Mouse (Mus musculus) E14TG2a.4 (cell line): ENCODE results near the gene Cabin1.

ENCODE experiments used
- H3K27me3 ChIP-seq: 2 replicates; pipeline ENCODE4 v1.6.1; 2014; ENCODE audit warnings: low read length, control low read depth; ENCODE audit not compliant: insufficient read depth
- H3K36me3 ChIP-seq: 2 replicates; pipeline ENCODE4 v1.6.1; 2014; ENCODE audit warnings: low read length, control low read depth; ENCODE audit not compliant: insufficient read depth
- H3K4me1 ChIP-seq: replicated peaks from 2 replicates; pipeline ENCODE4 v1.6.1; 2014; ENCODE audit warnings: low read depth, low read length, control low read depth
- H3K4me3 ChIP-seq: replicated peaks from 2 replicates; pipeline ENCODE4 v1.5.1; 2014; ENCODE audit warnings: mild to moderate bottlenecking, low read length
- H3K9me3 ChIP-seq: 2 replicates; pipeline ENCODE4 v1.6.1; 2014; ENCODE audit warnings: low read length, control low read depth
- CTCF ChIP-seq: conservative IDR thresholded peaks from 2 replicates; pipeline ENCODE4 v1.5.1; 2014; ENCODE audit warnings: low read length
- NANOG ChIP-seq: IDR thresholded peaks from 2 replicates; pipeline ENCODE4 v1.6.1; 2014; ENCODE audit warnings: borderline replicate concordance, low read length, mixed read lengths
- POU5F1 ChIP-seq: IDR thresholded peaks from 2 replicates; pipeline ENCODE4 v1.6.1; 2014; ENCODE audit warnings: low read length, borderline replicate concordance

Cabin1 gene

GRCm38 (mm10) chr10:75697693-75698092 is 66.4 kb downstream of the Cabin1 start:
- H3K4me3 ChIP-seq = no peak overlapping the region
- TF ChIP-seq CTCF (no peak), POU5F1 (no peak), NANOG (no peak)
- peaks cover 97% of the 10 kb centered on the region for H3K36me3 ChIP-seq
- H3K9me3 ChIP-seq = no peaks in the 10 kb centered on the region
- no peaks in the 10 kb centered on the region for H3K27me3 ChIP-seq
- no peaks in the 10 kb centered on the region for H3K4me1 ChIP-seq

GRCm38 (mm10) chr10:75696597-75697355 is 67.4 kb downstream of the Cabin1 start:
- H3K27me3 ChIP-seq = no peaks in the 10 kb centered on the region
- H3K36me3 ChIP-seq = peaks cover 100% of the 10 kb centered on the region
- no peak overlapping the region for H3K4me3 ChIP-seq
- H3K4me1 ChIP-seq = no peaks in the 10 kb centered on the region
- no peaks in the 10 kb centered on the region for H3K9me3 ChIP-seq
- TF ChIP-seq CTCF = no peak; the same call in 1 of the 2 replicates
- no peak for TF ChIP-seq POU5F1
- no peak for TF ChIP-seq NANOG

GRCm38 (mm10) chr10:75695521-75695920 is 68.6 kb downstream of the Cabin1 start:
- peaks cover 100% of the 10 kb centered on the region for H3K36me3 ChIP-seq
- no peak overlapping the region for H3K4me3 ChIP-seq
- peaks cover 12% of the 10 kb centered on the region for H3K9me3 ChIP-seq
- H3K4me1 ChIP-seq = no peaks in the 10 kb centered on the region
- TF ChIP-seq POU5F1 = no peak
- TF ChIP-seq NANOG = no peak
- no peak for TF ChIP-seq CTCF
- H3K27me3 ChIP-seq = no peaks in the 10 kb centered on the region

- Histone ChIP-seq H3K36me3 (peaks cover 98% of the 10 kb centered on the region), H3K4me3 (no peak overlapping the region), H3K27me3 (no peaks in the 10 kb centered on the region), H3K9me3 (peaks cover 13% of the 10 kb centered on the region), H3K4me1 (no peaks in the 10 kb centered on the region)
- no peak for TF ChIP-seq CTCF
- TF ChIP-seq POU5F1 = no peak
- TF ChIP-seq NANOG = no peak
Measured at GRCm38 (mm10) chr10:75695078-75695477, 69.1 kb downstream of the Cabin1 start.

GRCm38 (mm10) chr10:75694567-75694966 is 69.6 kb downstream of the Cabin1 start:
- H3K4me1 ChIP-seq = no peaks in the 10 kb centered on the region
- H3K36me3 ChIP-seq = peaks cover 98% of the 10 kb centered on the region
- H3K9me3 ChIP-seq = peaks cover 19% of the 10 kb centered on the region
- H3K4me3 ChIP-seq = no peak overlapping the region
- H3K27me3 ChIP-seq = no peaks in the 10 kb centered on the region
- TF ChIP-seq NANOG (no peak), POU5F1 (no peak), CTCF (no peak)

- peaks cover 23% of the 10 kb centered on the region for H3K9me3 ChIP-seq
- no peak overlapping the region for H3K4me3 ChIP-seq
- peaks cover 98% of the 10 kb centered on the region for H3K36me3 ChIP-seq
- no peaks in the 10 kb centered on the region for H3K27me3 ChIP-seq
- TF ChIP-seq POU5F1 = no peak
- TF ChIP-seq NANOG = no peak
- TF ChIP-seq CTCF = no peak
- peaks cover 8% of the 10 kb centered on the region for H3K4me1 ChIP-seq
Measured at GRCm38 (mm10) chr10:75693451-75694233, 70.5 kb downstream of the Cabin1 start.

GRCm38 (mm10) chr10:75688598-75688997 is 75.5 kb downstream of the Cabin1 start:
- peaks cover 98% of the 10 kb centered on the region for H3K36me3 ChIP-seq
- no peak for TF ChIP-seq POU5F1
- no peak for TF ChIP-seq NANOG
- no peak for TF ChIP-seq CTCF
- H3K9me3 ChIP-seq = peaks cover 23% of the 10 kb centered on the region
- H3K4me1 ChIP-seq = peaks cover 21% of the 10 kb centered on the region
- no peaks in the 10 kb centered on the region for H3K27me3 ChIP-seq
- H3K4me3 ChIP-seq = no peak overlapping the region

- H3K27me3 ChIP-seq = no peaks in the 10 kb centered on the region
- TF ChIP-seq POU5F1 (no peak), NANOG (no peak), CTCF (no peak)
- no peak overlapping the region for H3K4me3 ChIP-seq
- H3K4me1 ChIP-seq = peaks cover 21% of the 10 kb centered on the region
- peaks cover 98% of the 10 kb centered on the region for H3K36me3 ChIP-seq
- H3K9me3 ChIP-seq = peaks cover 23% of the 10 kb centered on the region
Measured at GRCm38 (mm10) chr10:75686724-75687123, 77.4 kb downstream of the Cabin1 start.
